Mouse (Mus musculus): ENCODE data around the gene Gm42688.

- TF ChIP-seq POLR2A (IDR thresholded peaks at IDR 0.05; ENCODE audit: low read depth, low read length) (peak; percentile 95), CTCF (IDR thresholded peaks at IDR 0.05; ENCODE audit: borderline replicate concordance, insufficient read depth, low read length) (peak; percentile 39; the same call in 1 of the 2 replicates)
Observed at GRCm38 (mm10) chr6:83115011-83115671, 13.7 kb downstream of the Gm42688 start, which contains the start of gene Mogs.
